Mouse (Mus musculus) midbrain, embryonic 12.5 days (tissue): ENCODE measurements at regions not wholly inside any gene's neighbourhood (a gene's known extent, or its start where the extent isn't known, plus 50 kb on each side); places are given as distances from the start of the nearest gene placed in this dataset. TPM values are rescaled to one million over a fixed set of nuclear protein-coding genes. Genes with fewer than 3 reads are reported as not detected.

Experiments used
- ATAC-seq: fragments of 200-750 bp; cut with Nextera tagmentation; 2 replicates; pipeline ENCODE4 v1.8.0; 2017; ENCODE audit warnings: low read depth, moderate TSS enrichment, moderate library complexity; ENCODE audit not compliant: low FRiP score
- H3K27ac ChIP-seq: fragments of 300-500 bp; sonication (generic); replicated peaks from 2 replicates; pipeline ENCODE4 v1.5.1; 2016; ENCODE audit warnings: mild to moderate bottlenecking
- H3K27me3 ChIP-seq: fragments of 300-500 bp; sonication (generic); 2 replicates; pipeline ENCODE4 v1.6.1; 2016; ENCODE audit warnings: mild to moderate bottlenecking
- H3K36me3 ChIP-seq: fragments of 300-500 bp; sonication (generic); 2 replicates; pipeline ENCODE4 v1.6.1; 2016
- H3K4me1 ChIP-seq: fragments of 300-500 bp; sonication (generic); 2 replicates; pipeline ENCODE4 v1.6.1; 2016
- H3K4me2 ChIP-seq: fragments of 300-500 bp; sonication (generic); replicated peaks from 2 replicates; pipeline ENCODE4 v1.6.1; 2016; ENCODE audit warnings: mild to moderate bottlenecking, moderate library complexity
- H3K4me3 ChIP-seq: fragments of 300-500 bp; sonication (generic); 2 replicates; pipeline ENCODE4 v1.5.1; 2016; ENCODE audit warnings: mild to moderate bottlenecking
- H3K9ac ChIP-seq: fragments of 300-500 bp; sonication (generic); replicated peaks from 2 replicates; pipeline ENCODE4 v1.6.1; 2016; ENCODE audit warnings: mild to moderate bottlenecking, moderate library complexity
- H3K9me3 ChIP-seq: fragments of 300-500 bp; sonication (generic); 2 replicates; pipeline ENCODE4 v1.6.1; 2016; ENCODE audit warnings: mild to moderate bottlenecking
- WGBS: fragments of 180-500 bp; shearing (Covaris S2); methylation state at CpG from one replicate; pipeline ENCODE4 v1.1.7; 2016; 5-methylcytosine and 5-hydroxymethylcytosine counted together
- microRNA-seq: library from miRNA; unstranded; fragments of <30 nt; microRNA quantifications from one replicate; pipeline ENCODE4, GENCODE M21; 2017

- H3K27ac ChIP-seq: no peak overlapping the region
- no peak overlapping the region for H3K4me2 ChIP-seq
- no peaks in the 10 kb centered on the region for H3K27me3 ChIP-seq
- H3K36me3 ChIP-seq: no peaks in the 10 kb centered on the region
- no peak overlapping the region for H3K4me3 ChIP-seq
- peaks cover 46% of the 10 kb centered on the region for H3K9me3 ChIP-seq
- H3K9ac ChIP-seq: no peak overlapping the region
- no peaks in the 10 kb centered on the region for H3K4me1 ChIP-seq
- ATAC-seq: no peak
Measured at GRCm38 (mm10) chr3:3000199-3000598, 2750.4 kb upstream of the Gm8797 start.

- H3K4me1 ChIP-seq: no peaks in the 10 kb centered on the region
- no peaks in the 10 kb centered on the region for H3K36me3 ChIP-seq
- H3K27ac ChIP-seq: no peak overlapping the region
- ATAC-seq: no peak
- H3K27me3 ChIP-seq: no peaks in the 10 kb centered on the region
- H3K9me3 ChIP-seq: peaks cover 56% of the 10 kb centered on the region
- H3K4me2 ChIP-seq: no peak overlapping the region
- no peak overlapping the region for H3K4me3 ChIP-seq
- 71% methylated on average over 4 of the region's 4 CpGs for WGBS
- no peak overlapping the region for H3K9ac ChIP-seq
Measured at GRCm38 (mm10) chr3:3001224-3001623, 2749.4 kb upstream of the Gm8797 start.

GRCm38 (mm10) chr3:3001639-3002038 lies 2749.0 kb upstream of the Gm8797 start:
- Histone ChIP-seq H3K27ac (no peak overlapping the region), H3K4me1 (no peaks in the 10 kb centered on the region), H3K9ac (no peak overlapping the region), H3K36me3 (no peaks in the 10 kb centered on the region), H3K4me3 (no peak overlapping the region), H3K9me3 (peaks cover 60% of the 10 kb centered on the region), H3K27me3 (no peaks in the 10 kb centered on the region), H3K4me2 (no peak overlapping the region)
- ATAC-seq: peak; percentile 56

- H3K36me3 ChIP-seq: no peaks in the 10 kb centered on the region
- no peaks in the 10 kb centered on the region for H3K27me3 ChIP-seq
- no peak overlapping the region for H3K4me3 ChIP-seq
- H3K9me3 ChIP-seq: peaks cover 77% of the 10 kb centered on the region
- 85% methylated on average over 1 of the region's 1 CpGs for WGBS
- H3K4me1 ChIP-seq: no peaks in the 10 kb centered on the region
- H3K9ac ChIP-seq: no peak overlapping the region
- no peak for ATAC-seq
- no peak overlapping the region for H3K4me2 ChIP-seq
- no peak overlapping the region for H3K27ac ChIP-seq
Measured at GRCm38 (mm10) chr3:3003425-3003824, 2747.2 kb upstream of the Gm8797 start.

GRCm38 (mm10) chr3:3011111-3011510 lies 2739.5 kb upstream of the Gm8797 start:
- Histone ChIP-seq H3K4me2 (no peak overlapping the region), H3K4me1 (no peaks in the 10 kb centered on the region), H3K27ac (no peak overlapping the region), H3K36me3 (no peaks in the 10 kb centered on the region), H3K4me3 (no peak overlapping the region), H3K9me3 (peaks cover 84% of the 10 kb centered on the region), H3K9ac (no peak overlapping the region), H3K27me3 (no peaks in the 10 kb centered on the region)
- no peak for ATAC-seq
- WGBS: 66% methylated on average over 1 of the region's 1 CpGs

- no peaks in the 10 kb centered on the region for H3K36me3 ChIP-seq
- H3K4me1 ChIP-seq: no peaks in the 10 kb centered on the region
- H3K27ac ChIP-seq: no peak overlapping the region
- no peak overlapping the region for H3K4me2 ChIP-seq
- no peak overlapping the region for H3K9ac ChIP-seq
- no peak overlapping the region for H3K4me3 ChIP-seq
- no peaks in the 10 kb centered on the region for H3K27me3 ChIP-seq
- 69% methylated on average over 5 of the region's 5 CpGs for WGBS
- no peak for ATAC-seq
- peaks cover 75% of the 10 kb centered on the region for H3K9me3 ChIP-seq
Measured at GRCm38 (mm10) chr3:3012951-3013350, 2737.7 kb upstream of the Gm8797 start.

GRCm38 (mm10) chr3:3014978-3015377 lies 2735.6 kb upstream of the Gm8797 start:
- H3K36me3 ChIP-seq: no peaks in the 10 kb centered on the region
- H3K9ac ChIP-seq: no peak overlapping the region
- ATAC-seq: no peak; the same call in 1 of the 2 replicates
- no peak overlapping the region for H3K4me2 ChIP-seq
- H3K27ac ChIP-seq: no peak overlapping the region
- no peaks in the 10 kb centered on the region for H3K27me3 ChIP-seq
- H3K9me3 ChIP-seq: peaks cover 72% of the 10 kb centered on the region
- H3K4me3 ChIP-seq: no peak overlapping the region
- no peaks in the 10 kb centered on the region for H3K4me1 ChIP-seq

- Histone ChIP-seq H3K27me3 (no peaks in the 10 kb centered on the region), H3K27ac (no peak overlapping the region), H3K4me1 (no peaks in the 10 kb centered on the region), H3K4me3 (no peak overlapping the region), H3K4me2 (no peak overlapping the region), H3K9ac (no peak overlapping the region), H3K36me3 (no peaks in the 10 kb centered on the region), H3K9me3 (peaks cover 65% of the 10 kb centered on the region)
- ATAC-seq: peak; percentile 10; the same call in 1 of the 2 replicates
- 90% methylated on average over 1 of the region's 1 CpGs for WGBS
Measured at GRCm38 (mm10) chr3:3016572-3016971, 2734.0 kb upstream of the Gm8797 start.

- Histone ChIP-seq H3K9me3 (peaks cover 60% of the 10 kb centered on the region), H3K27me3 (no peaks in the 10 kb centered on the region), H3K27ac (no peak overlapping the region), H3K4me3 (no peak overlapping the region), H3K9ac (no peak overlapping the region), H3K4me2 (no peak overlapping the region), H3K4me1 (no peaks in the 10 kb centered on the region), H3K36me3 (no peaks in the 10 kb centered on the region)
- whole genome bisulfite sequencing: 89% methylated on average over 2 of the region's 2 CpGs
- ATAC-seq: no peak
Measured at GRCm38 (mm10) chr3:3032793-3033192, 2717.8 kb upstream of the Gm8797 start.

Small RNA genes lying in the stretch of these regions (microRNA-seq; reads per million reads assigned to microRNA genes)
- gene Gm27460: not detected
- gene Gm28002: not detected
